Mouse (Mus musculus): ENCODE measurements around the gene Cacna1c.

Cacna1c gene

GRCm38 (mm10) chr6:118825400-118825871, 370.8 kb downstream of the Cacna1c start:
- no peak for TF ChIP-seq NANOG (IDR thresholded peaks at IDR 0.05; ENCODE audit: borderline replicate concordance, low read length)
- no peak for TF ChIP-seq CTCF (conservative IDR thresholded peaks at IDR 0.05; ENCODE audit: low read length)
- no peak for TF ChIP-seq POU5F1 (IDR thresholded peaks at IDR 0.05; ENCODE audit: borderline replicate concordance, low read length)
- H3K9me3 ChIP-seq (ENCODE audit: low read length): no peaks in the 10 kb centered on the region
- H3K27me3 ChIP-seq (ENCODE audit: insufficient read depth, low read length): peaks cover 4% of the 10 kb centered on the region; the same call in 1 of the 2 replicates
- H3K36me3 ChIP-seq (ENCODE audit: insufficient read depth, low read length): no peaks in the 10 kb centered on the region
- H3K4me3 ChIP-seq (replicated peaks; ENCODE audit: low read length): no peak overlapping the region
- H3K4me1 ChIP-seq (replicated peaks; ENCODE audit: low read depth, low read length): no peaks in the 10 kb centered on the region

GRCm38 (mm10) chr6:118821536-118821935, 374.7 kb downstream of the Cacna1c start:
- TF ChIP-seq POU5F1 (IDR thresholded peaks at IDR 0.05; ENCODE audit: borderline replicate concordance, low read length): no peak
- TF ChIP-seq CTCF (conservative IDR thresholded peaks at IDR 0.05; ENCODE audit: low read length): no peak
- TF ChIP-seq NANOG (IDR thresholded peaks at IDR 0.05; ENCODE audit: borderline replicate concordance, low read length): no peak
- Histone ChIP-seq H3K9me3 (ENCODE audit: low read length) (no peaks in the 10 kb centered on the region), H3K36me3 (ENCODE audit: insufficient read depth, low read length) (no peaks in the 10 kb centered on the region)

GRCm38 (mm10) chr6:118819657-118820056, 376.6 kb downstream of the Cacna1c start:
- Histone ChIP-seq H3K36me3 (ENCODE audit: insufficient read depth, low read length) (no peaks in the 10 kb centered on the region), H3K27me3 (ENCODE audit: insufficient read depth, low read length) (0 out of 2 replicates have a peak, but pooled peaks cover 2% of the 10 kb centered on the region), H3K9me3 (ENCODE audit: low read length) (no peaks in the 10 kb centered on the region), H3K4me1 (replicated peaks; ENCODE audit: low read depth, low read length) (no peaks in the 10 kb centered on the region), H3K4me3 (replicated peaks; ENCODE audit: low read length) (no peak overlapping the region)
- no peak for TF ChIP-seq POU5F1 (IDR thresholded peaks at IDR 0.05; ENCODE audit: borderline replicate concordance, low read length)

More at GRCm38 (mm10) chr6:118821536-118821935, 374.7 kb downstream of the Cacna1c start:
- H3K27me3 ChIP-seq (ENCODE audit: insufficient read depth, low read length): 0 out of 2 replicates have a peak, but pooled peaks cover 2% of the 10 kb centered on the region
- no peaks in the 10 kb centered on the region for H3K4me1 ChIP-seq (replicated peaks; ENCODE audit: low read depth, low read length)
- no peak overlapping the region for H3K4me3 ChIP-seq (replicated peaks; ENCODE audit: low read length)

GRCm38 (mm10) chr6:118817928-118818503, 378.2 kb downstream of the Cacna1c start:
- H3K9me3 ChIP-seq (ENCODE audit: low read length): no peaks in the 10 kb centered on the region
- H3K4me1 ChIP-seq (replicated peaks; ENCODE audit: low read depth, low read length): no peaks in the 10 kb centered on the region
- TF ChIP-seq POU5F1 (IDR thresholded peaks at IDR 0.05; ENCODE audit: borderline replicate concordance, low read length) (no peak), NANOG (IDR thresholded peaks at IDR 0.05; ENCODE audit: borderline replicate concordance, low read length) (no peak), CTCF (conservative IDR thresholded peaks at IDR 0.05; ENCODE audit: low read length) (no peak)
- no peak overlapping the region for H3K4me3 ChIP-seq (replicated peaks; ENCODE audit: low read length)
- H3K27me3 ChIP-seq (ENCODE audit: insufficient read depth, low read length): 0 out of 2 replicates have a peak, but pooled peaks cover 2% of the 10 kb centered on the region
- H3K36me3 ChIP-seq (ENCODE audit: insufficient read depth, low read length): no peaks in the 10 kb centered on the region

GRCm38 (mm10) chr6:118816253-118816652, 380.0 kb downstream of the Cacna1c start:
- H3K36me3 ChIP-seq (ENCODE audit: insufficient read depth, low read length): no peaks in the 10 kb centered on the region
- no peaks in the 10 kb centered on the region for H3K4me1 ChIP-seq (replicated peaks; ENCODE audit: low read depth, low read length)
- 0 out of 2 replicates have a peak, but pooled peaks cover 7% of the 10 kb centered on the region for H3K27me3 ChIP-seq (ENCODE audit: insufficient read depth, low read length)
- TF ChIP-seq POU5F1 (IDR thresholded peaks at IDR 0.05; ENCODE audit: borderline replicate concordance, low read length): no peak
- TF ChIP-seq CTCF (conservative IDR thresholded peaks at IDR 0.05; ENCODE audit: low read length): no peak
- no peak for TF ChIP-seq NANOG (IDR thresholded peaks at IDR 0.05; ENCODE audit: borderline replicate concordance, low read length)
- no peaks in the 10 kb centered on the region for H3K9me3 ChIP-seq (ENCODE audit: low read length)
- H3K4me3 ChIP-seq (replicated peaks; ENCODE audit: low read length): no peak overlapping the region

- Histone ChIP-seq H3K4me3 (replicated peaks; ENCODE audit: low read length) (no peak overlapping the region), H3K9me3 (ENCODE audit: low read length) (peaks cover under 1% of the 10 kb centered on the region; the same call in 1 of the 2 replicates), H3K27me3 (ENCODE audit: insufficient read depth, low read length) (peaks cover 7% of the 10 kb centered on the region; the same call in 1 of the 2 replicates), H3K4me1 (replicated peaks; ENCODE audit: low read depth, low read length) (0 out of 2 replicates have a peak, but pooled peaks cover 4% of the 10 kb centered on the region), H3K36me3 (ENCODE audit: insufficient read depth, low read length) (no peaks in the 10 kb centered on the region)
- TF ChIP-seq POU5F1 (IDR thresholded peaks at IDR 0.05; ENCODE audit: borderline replicate concordance, low read length) (no peak), CTCF (conservative IDR thresholded peaks at IDR 0.05; ENCODE audit: low read length) (no peak), NANOG (IDR thresholded peaks at IDR 0.05; ENCODE audit: borderline replicate concordance, low read length) (no peak)
These were observed 383.7 kb downstream of the Cacna1c start for GRCm38 (mm10) chr6:118812556-118812955.

GRCm38 (mm10) chr6:118812007-118812406, 384.2 kb downstream of the Cacna1c start:
- no peaks in the 10 kb centered on the region for H3K36me3 ChIP-seq (ENCODE audit: insufficient read depth, low read length)
- peaks cover 10% of the 10 kb centered on the region; the same call in 1 of the 2 replicates for H3K27me3 ChIP-seq (ENCODE audit: insufficient read depth, low read length)
- TF ChIP-seq CTCF (conservative IDR thresholded peaks at IDR 0.05; ENCODE audit: low read length) (no peak), POU5F1 (IDR thresholded peaks at IDR 0.05; ENCODE audit: borderline replicate concordance, low read length) (no peak), NANOG (IDR thresholded peaks at IDR 0.05; ENCODE audit: borderline replicate concordance, low read length) (no peak)
- no peak overlapping the region for H3K4me3 ChIP-seq (replicated peaks; ENCODE audit: low read length)
- peaks cover 5% of the 10 kb centered on the region; the same call in 1 of the 2 replicates for H3K9me3 ChIP-seq (ENCODE audit: low read length)
- 0 out of 2 replicates have a peak, but pooled peaks cover 4% of the 10 kb centered on the region for H3K4me1 ChIP-seq (replicated peaks; ENCODE audit: low read depth, low read length)

- Histone ChIP-seq H3K27me3 (ENCODE audit: insufficient read depth, low read length) (peaks cover 8% of the 10 kb centered on the region; the same call in 1 of the 2 replicates), H3K9me3 (ENCODE audit: low read length) (peaks cover 5% of the 10 kb centered on the region; the same call in 1 of the 2 replicates), H3K36me3 (ENCODE audit: insufficient read depth, low read length) (no peaks in the 10 kb centered on the region), H3K4me1 (replicated peaks; ENCODE audit: low read depth, low read length) (0 out of 2 replicates have a peak, but pooled peaks cover 4% of the 10 kb centered on the region), H3K4me3 (replicated peaks; ENCODE audit: low read length) (no peak overlapping the region)
- TF ChIP-seq NANOG (IDR thresholded peaks at IDR 0.05; ENCODE audit: borderline replicate concordance, low read length) (no peak), CTCF (conservative IDR thresholded peaks at IDR 0.05; ENCODE audit: low read length) (no peak), POU5F1 (IDR thresholded peaks at IDR 0.05; ENCODE audit: borderline replicate concordance, low read length) (no peak)
These were observed 385.4 kb downstream of the Cacna1c start for GRCm38 (mm10) chr6:118810834-118811233.
